Mouse (Mus musculus) liver, postnatal 0 days (tissue): ENCODE data around the gene 1110008L16Rik. TPM values are rescaled to one million over a fixed set of nuclear protein-coding genes. Genes with fewer than 3 reads are reported as not detected.

Experiments used
- ATAC-seq: fragments of 200-750 bp; cut with Nextera tagmentation; 2 replicates; pipeline ENCODE4 v1.8.0; 2017; ENCODE audit warnings: mild to moderate bottlenecking, moderate library complexity
- DNase-seq: peaks from one replicate; pipeline ENCODE4 v3.0.0-alpha.2; 2016
- H3K27ac ChIP-seq: fragments of 300-500 bp; sonication (generic); 2 replicates; pipeline ENCODE4 v1.5.1; 2014; ENCODE audit warnings: antibody characterized with exemption, moderate library complexity, mild to moderate bottlenecking, low read depth
- H3K27me3 ChIP-seq: fragments of 300-500 bp; sonication (generic); 2 replicates; pipeline ENCODE4 v1.6.1; 2014; ENCODE audit warnings: low read length, control low read depth, mixed read lengths; ENCODE audit not compliant: insufficient read depth
- H3K36me3 ChIP-seq: fragments of 300-500 bp; sonication (generic); replicated peaks from 2 replicates; pipeline ENCODE4 v1.6.1; 2014; ENCODE audit warnings: mild to moderate bottlenecking, control low read depth, low read length, moderate library complexity, mixed read lengths; ENCODE audit not compliant: insufficient read depth
- H3K4me1 ChIP-seq: fragments of 300-500 bp; sonication (generic); 2 replicates; pipeline ENCODE4 v1.6.1; 2014; ENCODE audit warnings: antibody characterized with exemption, mild to moderate bottlenecking, control low read depth; ENCODE audit not compliant: insufficient read depth
- H3K4me2 ChIP-seq: fragments of 300-500 bp; sonication (generic); 2 replicates; pipeline ENCODE4 v1.6.1; 2014; ENCODE audit warnings: low read depth, mild to moderate bottlenecking, low read length, moderate library complexity, mixed read lengths
- H3K4me3 ChIP-seq: fragments of 300-500 bp; sonication (generic); 2 replicates; pipeline ENCODE4 v1.5.1; 2014; ENCODE audit warnings: low read depth, low read length
- H3K9ac ChIP-seq: fragments of 300-500 bp; sonication (generic); replicated peaks from 2 replicates; pipeline ENCODE4 v1.6.1; 2014; ENCODE audit warnings: mild to moderate bottlenecking, moderate library complexity
- H3K9me3 ChIP-seq: fragments of 300-500 bp; sonication (generic); 2 replicates; pipeline ENCODE4 v1.6.1; 2016; ENCODE audit warnings: mild to moderate bottlenecking, control low read depth, low read length, mixed read lengths
- CTCF ChIP-seq: sonication (generic); IDR thresholded peaks from 2 replicates; pipeline ENCODE4 v1.5.1; 2016; ENCODE audit warnings: antibody characterized with exemption, low read depth
- EP300 ChIP-seq: IDR thresholded peaks from 2 replicates; pipeline ENCODE4 v1.6.1; 2016; ENCODE audit warnings: antibody characterized with exemption, low read depth, mild to moderate bottlenecking
- WGBS: fragments of 180-500 bp; shearing (Covaris S2); extraction: QIAGEN DNeasy Blood & Tissue Kit; methylation state at CpG from one replicate; pipeline ENCODE4 v1.1.7; 2014; ENCODE audit not compliant: insufficient replicate concordance; 5-methylcytosine and 5-hydroxymethylcytosine counted together
- polyA plus RNA-seq: library from polyadenylated mRNA; unstranded; fragments of >200 nt; fragmentation: Nextera tagmentation; extraction: Ambion mirVana; gene quantifications from 2 replicates; pipeline ENCODE4 v1.2.1, GENCODE M21; 2015

The 1110008L16Rik gene
- polyA plus RNA-seq, 1 experiment from 2014 or later = 5.5 TPM

- Histone ChIP-seq H3K27me3 (peaks cover 72% of the 10 kb centered on the region), H3K9me3 (no peaks in the 10 kb centered on the region), H3K4me2 (no peak overlapping the region), H3K4me1 (no peaks in the 10 kb centered on the region), H3K36me3 (no peaks in the 10 kb centered on the region), H3K9ac (no peak overlapping the region), H3K27ac (no peak overlapping the region), H3K4me3 (no peak overlapping the region)
- ATAC-seq = peak; percentile 36; the same call in 1 of the 2 replicates
- WGBS = 36% methylated on average over 4 of the region's 4 CpGs
- no peak for TF ChIP-seq EP300
- TF ChIP-seq CTCF = peak; percentile 68
- DNase-seq = peak; percentile 25
Measured at GRCm38 (mm10) chr12:55354904-55355303, 55.5 kb downstream of the 1110008L16Rik start.

GRCm38 (mm10) chr12:55357303-55357702 is 57.9 kb downstream of the 1110008L16Rik start:
- H3K4me3 ChIP-seq = no peak overlapping the region
- no peak for ATAC-seq
- no peak overlapping the region for H3K4me2 ChIP-seq
- no peaks in the 10 kb centered on the region for H3K4me1 ChIP-seq
- H3K9me3 ChIP-seq = no peaks in the 10 kb centered on the region
- H3K36me3 ChIP-seq = no peaks in the 10 kb centered on the region
- DNase-seq = no peak
- no peak overlapping the region for H3K27ac ChIP-seq
- 40% methylated on average over 1 of the region's 1 CpGs for WGBS
- peaks cover 70% of the 10 kb centered on the region for H3K27me3 ChIP-seq
- TF ChIP-seq EP300 = no peak
- TF ChIP-seq CTCF = no peak
- H3K9ac ChIP-seq = no peak overlapping the region

- Histone ChIP-seq H3K4me3 (no peak overlapping the region), H3K36me3 (no peaks in the 10 kb centered on the region), H3K9me3 (no peaks in the 10 kb centered on the region), H3K4me1 (no peaks in the 10 kb centered on the region), H3K27me3 (peaks cover 69% of the 10 kb centered on the region), H3K4me2 (no peak overlapping the region), H3K27ac (no peak overlapping the region), H3K9ac (no peak overlapping the region)
- 39% methylated on average over 5 of the region's 5 CpGs for whole genome bisulfite sequencing
- TF ChIP-seq CTCF (no peak), EP300 (no peak)
- DNase-seq = no peak
- no peak for ATAC-seq
Measured at GRCm38 (mm10) chr12:55360929-55361328, 61.6 kb downstream of the 1110008L16Rik start.

- no peak for TF ChIP-seq CTCF
- no peak for TF ChIP-seq EP300
- ATAC-seq = no peak
- Histone ChIP-seq H3K4me2 (no peak overlapping the region), H3K4me3 (no peak overlapping the region), H3K27me3 (peaks cover 44% of the 10 kb centered on the region), H3K27ac (no peak overlapping the region), H3K9me3 (no peaks in the 10 kb centered on the region), H3K9ac (no peak overlapping the region), H3K4me1 (no peaks in the 10 kb centered on the region), H3K36me3 (no peaks in the 10 kb centered on the region)
- WGBS = 73% methylated on average over 2 of the region's 2 CpGs
- DNase-seq = no peak
Measured at GRCm38 (mm10) chr12:55365083-55365482, 65.7 kb downstream of the 1110008L16Rik start.

GRCm38 (mm10) chr12:55372424-55373055 is 73.2 kb downstream of the 1110008L16Rik start:
- ATAC-seq = no peak
- peak; percentile 41 for TF ChIP-seq CTCF
- no peak for TF ChIP-seq EP300
- Histone ChIP-seq H3K9me3 (no peaks in the 10 kb centered on the region), H3K4me2 (no peak overlapping the region), H3K36me3 (0 out of 2 replicates have a peak, but pooled peaks cover 2% of the 10 kb centered on the region), H3K4me3 (no peak overlapping the region), H3K27ac (no peak overlapping the region), H3K9ac (no peak overlapping the region), H3K4me1 (no peaks in the 10 kb centered on the region), H3K27me3 (peaks cover 18% of the 10 kb centered on the region; the same call in 1 of the 2 replicates)
- DNase-seq = no peak
- 83% methylated on average over 3 of the region's 3 CpGs for WGBS

GRCm38 (mm10) chr12:55376956-55377609 is 77.7 kb downstream of the 1110008L16Rik start:
- ATAC-seq = no peak
- no peak for DNase-seq
- no peaks in the 10 kb centered on the region for H3K4me1 ChIP-seq
- TF ChIP-seq CTCF = no peak
- 82% methylated on average over 16 of the region's 16 CpGs for WGBS
- peaks cover 8% of the 10 kb centered on the region; the same call in 1 of the 2 replicates for H3K27me3 ChIP-seq
- no peaks in the 10 kb centered on the region for H3K9me3 ChIP-seq
- H3K9ac ChIP-seq = no peak overlapping the region
- no peak overlapping the region for H3K4me2 ChIP-seq
- H3K27ac ChIP-seq = no peak overlapping the region
- 0 out of 2 replicates have a peak, but pooled peaks cover 6% of the 10 kb centered on the region for H3K36me3 ChIP-seq
- no peak overlapping the region for H3K4me3 ChIP-seq
